Mouse (Mus musculus): ENCODE measurements at regions not wholly inside any gene's neighbourhood (a gene's known extent, or its start where the extent isn't known, plus 50 kb on each side); places are given as distances from the start of the nearest gene placed in this dataset.
A peak's percentile ranks its signal among the peaks of the same experiment; 100 is the strongest.

- ATAC-seq (replicated peaks in 1 of 2; ENCODE audit: insufficient read depth in 1 of 2, low FRiP score in 2 of 2, low TSS enrichment in 1 of 2, low read depth in 1 of 2, poor library complexity in 2 of 2, severe bottlenecking in 2 of 2), result no peak
Observed at GRCm38 (mm10) chrX:36249428-36249827, 53.7 kb downstream of the Zcchc12 start.

GRCm38 (mm10) chrX:36254904-36255303, 59.2 kb downstream of the Zcchc12 start:
- ATAC-seq (replicated peaks in 1 of 2; ENCODE audit: insufficient read depth in 1 of 2, low FRiP score in 2 of 2, low TSS enrichment in 1 of 2, low read depth in 1 of 2, poor library complexity in 2 of 2, severe bottlenecking in 2 of 2), result no peak

- ATAC-seq (replicated peaks in 1 of 2; ENCODE audit: insufficient read depth in 1 of 2, low FRiP score in 2 of 2, low TSS enrichment in 1 of 2, low read depth in 1 of 2, poor library complexity in 2 of 2, severe bottlenecking in 2 of 2), result peak; percentile 53 to 69; a peak in 2 of 4 replicates
Observed at GRCm38 (mm10) chrX:36276685-36277084, 51.5 kb upstream of the Lonrf3 start.

Data from hematopoietic stem cell, adult 5-6 weeks (primary cell).